Mouse (Mus musculus): ENCODE data around the gene Ccr10.

Gene Ccr10

GRCm38 (mm10) chr11:101174851-101175628, at the start of gene Ccr10:
Ccr10 (minus strand) TSS chr11:101175443.
- no peak for DNase-seq (ENCODE audit: extremely low spot score, low read depth, low spot score)

GRCm38 (mm10) chr11:101224337-101224736, 49.1 kb upstream of the Ccr10 start:
- DNase-seq (ENCODE audit: extremely low spot score, low read depth, low spot score): no peak

- DNase-seq (ENCODE audit: extremely low spot score, low read depth, low spot score): no peak
These were observed 46.2 kb upstream of the Ccr10 start for GRCm38 (mm10) chr11:101221306-101221986.

- DNase-seq (ENCODE audit: extremely low spot score, low read depth, low spot score): no peak
These were observed 45.6 kb upstream of the Ccr10 start for GRCm38 (mm10) chr11:101220853-101221252.

- no peak for DNase-seq (ENCODE audit: extremely low spot score, low read depth, low spot score)
These were observed 43.3 kb upstream of the Ccr10 start for GRCm38 (mm10) chr11:101218436-101219055.

GRCm38 (mm10) chr11:101216936-101217335, 41.7 kb upstream of the Ccr10 start:
- no peak for DNase-seq (ENCODE audit: extremely low spot score, low read depth, low spot score)

- peak; percentile 87 for DNase-seq (ENCODE audit: extremely low spot score, low read depth, low spot score)
These were observed 36.7 kb upstream of the Ccr10 start for GRCm38 (mm10) chr11:101211970-101212369.

- no peak for DNase-seq (ENCODE audit: extremely low spot score, low read depth, low spot score)
These were observed 25.7 kb upstream of the Ccr10 start for GRCm38 (mm10) chr11:101200986-101201385.

- no peak for DNase-seq (ENCODE audit: extremely low spot score, low read depth, low spot score)
These were observed 24.3 kb upstream of the Ccr10 start for GRCm38 (mm10) chr11:101199555-101199954.

- no peak for DNase-seq (ENCODE audit: extremely low spot score, low read depth, low spot score)
These were observed 20.9 kb upstream of the Ccr10 start for GRCm38 (mm10) chr11:101196175-101196574.

GRCm38 (mm10) chr11:101195571-101195970, 20.3 kb upstream of the Ccr10 start:
- DNase-seq (ENCODE audit: extremely low spot score, low read depth, low spot score): no peak

GRCm38 (mm10) chr11:101195101-101195500, 19.9 kb upstream of the Ccr10 start:
- DNase-seq (ENCODE audit: extremely low spot score, low read depth, low spot score): no peak

GRCm38 (mm10) chr11:101194643-101195042, 19.4 kb upstream of the Ccr10 start:
- no peak for DNase-seq (ENCODE audit: extremely low spot score, low read depth, low spot score)

GRCm38 (mm10) chr11:101194137-101194536, 18.9 kb upstream of the Ccr10 start:
- no peak for DNase-seq (ENCODE audit: extremely low spot score, low read depth, low spot score)

GRCm38 (mm10) chr11:101193076-101193475, 17.8 kb upstream of the Ccr10 start:
- DNase-seq (ENCODE audit: extremely low spot score, low read depth, low spot score): no peak

GRCm38 (mm10) chr11:101192646-101193045, 17.4 kb upstream of the Ccr10 start:
- DNase-seq (ENCODE audit: extremely low spot score, low read depth, low spot score): no peak

- no peak for DNase-seq (ENCODE audit: extremely low spot score, low read depth, low spot score)
These were observed 16.8 kb upstream of the Ccr10 start for GRCm38 (mm10) chr11:101191919-101192470.

GRCm38 (mm10) chr11:101190913-101191907, 16.0 kb upstream of the Ccr10 start:
- DNase-seq (ENCODE audit: extremely low spot score, low read depth, low spot score): no peak

- no peak for DNase-seq (ENCODE audit: extremely low spot score, low read depth, low spot score)
These were observed 15.1 kb upstream of the Ccr10 start for GRCm38 (mm10) chr11:101190181-101190912.
